Mouse (Mus musculus): ENCODE measurements around the gene Cd83. TPM values are rescaled to one million over a fixed set of nuclear protein-coding genes. Genes with fewer than 3 reads are reported as not detected.

The Cd83 gene
- polyA plus RNA-seq, 1 experiment from 2014 or later = 1.3 TPM

DNA sequence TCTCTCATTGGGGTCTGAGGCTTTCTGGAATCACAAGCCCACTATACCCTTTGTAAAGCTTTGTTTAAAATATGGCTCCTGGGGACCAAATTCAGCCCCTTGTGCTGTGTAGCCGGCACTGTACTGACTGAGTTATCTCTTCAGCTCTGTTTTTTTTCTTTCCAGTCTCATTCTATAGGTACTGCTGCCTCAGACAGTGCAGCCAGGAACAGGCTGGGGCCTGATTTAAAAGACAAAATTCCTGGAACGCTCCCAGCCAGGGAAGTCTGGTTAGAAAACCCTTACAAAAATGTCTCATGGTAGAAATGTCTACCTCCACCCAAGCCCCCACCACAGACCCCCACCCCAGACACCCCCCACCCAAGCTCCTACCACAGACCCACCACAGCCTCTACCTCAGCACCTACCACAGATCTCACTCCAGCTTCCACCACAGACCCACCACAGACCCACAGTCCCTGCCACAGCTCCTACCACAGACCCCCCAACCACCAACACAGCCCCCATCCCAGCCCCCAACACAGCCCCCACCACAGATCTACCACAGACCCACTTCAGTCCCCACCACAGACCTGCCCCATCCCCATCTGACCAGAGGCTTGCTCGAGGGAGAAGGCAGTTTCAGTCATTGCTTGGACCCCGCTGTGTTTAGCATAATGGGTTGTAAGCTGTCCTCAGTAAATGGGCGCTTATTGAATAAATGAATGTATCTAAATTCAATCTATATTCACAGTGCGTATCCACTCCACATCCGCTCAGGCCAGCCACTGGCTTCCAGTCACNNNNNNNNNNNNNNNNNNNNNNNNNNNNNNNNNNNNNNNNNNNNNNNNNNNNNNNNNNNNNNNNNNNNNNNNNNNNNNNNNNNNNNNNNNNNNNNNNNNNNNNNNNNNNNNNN is 17.5 kb upstream of the Cd83 start:
- WGBS = 82% methylated on average over 7 of the region's 7 CpGs
- no peak for DNase-seq (ENCODE audit: low spot score)
- ATAC-seq (replicated peaks; ENCODE audit: low FRiP score) = no peak

DNA sequence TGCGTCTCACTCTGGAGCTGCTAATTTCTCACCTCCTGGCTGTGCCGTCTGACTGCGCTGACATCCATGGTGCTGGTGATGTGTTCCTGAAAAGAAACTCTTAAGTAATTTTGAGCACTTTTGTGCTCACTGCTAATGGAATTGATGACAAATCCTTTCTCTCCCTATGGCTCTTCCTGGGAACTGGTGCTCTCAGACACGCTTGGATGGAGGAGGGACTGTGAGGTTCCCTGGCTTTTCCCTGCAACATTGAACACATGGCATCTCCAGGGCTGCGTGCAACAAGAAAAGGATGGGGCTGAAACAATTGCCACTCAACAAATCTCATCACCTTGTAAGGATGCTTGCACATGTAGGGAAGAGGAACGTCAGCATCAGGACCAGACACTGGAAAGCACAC is 11.6 kb upstream of the Cd83 start:
- ATAC-seq (replicated peaks; ENCODE audit: low FRiP score) (no peak), DNase-seq (ENCODE audit: low spot score) (no peak)
- Histone ChIP-seq H3K27ac (ENCODE audit: low read depth, low read length) (no peak overlapping the region), H3K4me1 (replicated peaks; ENCODE audit: control insufficient read depth, insufficient read depth, low read length) (no peaks in the 10 kb centered on the region), H3K36me3 (ENCODE audit: control insufficient read depth, insufficient read depth, low read length) (no peaks in the 10 kb centered on the region), H3K4me3 (ENCODE audit: low read depth, low read length) (no peak overlapping the region), H3K9me3 (ENCODE audit: control insufficient read depth, low read length) (no peaks in the 10 kb centered on the region), H3K4me2 (no peak overlapping the region), H3K9ac (ENCODE audit: low read depth, low read length) (no peak overlapping the region), H3K27me3 (replicated peaks; ENCODE audit: control insufficient read depth, insufficient read depth, low read length) (no peaks in the 10 kb centered on the region)
- 84% methylated on average over 6 of the region's 6 CpGs for WGBS

More for the DNA sequence above, 17.5 kb upstream of the Cd83 start:
- no peak overlapping the region for H3K4me3 ChIP-seq (ENCODE audit: low read depth, low read length)
- no peaks in the 10 kb centered on the region for H3K4me1 ChIP-seq (replicated peaks; ENCODE audit: control insufficient read depth, insufficient read depth, low read length)
- no peaks in the 10 kb centered on the region for H3K9me3 ChIP-seq (ENCODE audit: control insufficient read depth, low read length)
- H3K27ac ChIP-seq (ENCODE audit: low read depth, low read length) = no peak overlapping the region
- H3K27me3 ChIP-seq (replicated peaks; ENCODE audit: control insufficient read depth, insufficient read depth, low read length) = no peaks in the 10 kb centered on the region
- no peak overlapping the region for H3K9ac ChIP-seq (ENCODE audit: low read depth, low read length)
- H3K36me3 ChIP-seq (ENCODE audit: control insufficient read depth, insufficient read depth, low read length) = no peaks in the 10 kb centered on the region
- H3K4me2 ChIP-seq = no peak overlapping the region

DNA sequence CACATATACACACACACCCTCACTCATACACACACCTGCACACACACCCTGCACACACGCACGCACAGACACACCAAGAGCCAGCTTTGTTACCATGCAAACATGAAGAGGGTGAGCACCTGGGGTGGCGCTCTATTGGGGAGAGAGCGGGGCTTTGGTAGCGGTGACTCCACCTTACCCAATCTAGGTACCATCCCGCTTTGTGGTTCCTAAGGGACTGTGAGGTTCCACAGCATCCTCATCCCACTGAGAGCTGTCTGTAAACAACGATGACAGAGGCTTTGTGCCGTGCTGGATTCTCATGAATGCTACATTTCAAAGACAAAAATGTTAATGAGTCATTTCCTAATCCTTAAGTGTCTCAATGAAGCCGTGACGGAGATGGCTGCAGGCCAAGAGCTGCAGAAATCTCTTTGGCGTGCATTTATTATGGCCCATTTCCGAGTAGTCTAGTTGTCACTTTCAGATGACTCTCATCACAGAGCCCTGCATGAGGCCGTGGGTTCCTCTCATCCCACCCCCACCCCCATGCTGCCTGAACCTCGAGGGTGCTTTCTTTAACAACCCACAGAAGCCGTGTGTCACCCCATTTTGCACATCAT is 10.5 kb upstream of the Cd83 start:
- WGBS = 70% methylated on average over 15 of the region's 15 CpGs
- Histone ChIP-seq H3K9me3 (ENCODE audit: control insufficient read depth, low read length) (no peaks in the 10 kb centered on the region), H3K36me3 (ENCODE audit: control insufficient read depth, insufficient read depth, low read length) (no peaks in the 10 kb centered on the region), H3K4me1 (replicated peaks; ENCODE audit: control insufficient read depth, insufficient read depth, low read length) (no peaks in the 10 kb centered on the region), H3K9ac (ENCODE audit: low read depth, low read length) (no peak overlapping the region), H3K4me2 (no peak overlapping the region), H3K27me3 (replicated peaks; ENCODE audit: control insufficient read depth, insufficient read depth, low read length) (no peaks in the 10 kb centered on the region), H3K4me3 (ENCODE audit: low read depth, low read length) (no peak overlapping the region), H3K27ac (ENCODE audit: low read depth, low read length) (no peak overlapping the region)
- DNase-seq (ENCODE audit: low spot score) (no peak), ATAC-seq (replicated peaks; ENCODE audit: low FRiP score) (no peak)

DNA sequence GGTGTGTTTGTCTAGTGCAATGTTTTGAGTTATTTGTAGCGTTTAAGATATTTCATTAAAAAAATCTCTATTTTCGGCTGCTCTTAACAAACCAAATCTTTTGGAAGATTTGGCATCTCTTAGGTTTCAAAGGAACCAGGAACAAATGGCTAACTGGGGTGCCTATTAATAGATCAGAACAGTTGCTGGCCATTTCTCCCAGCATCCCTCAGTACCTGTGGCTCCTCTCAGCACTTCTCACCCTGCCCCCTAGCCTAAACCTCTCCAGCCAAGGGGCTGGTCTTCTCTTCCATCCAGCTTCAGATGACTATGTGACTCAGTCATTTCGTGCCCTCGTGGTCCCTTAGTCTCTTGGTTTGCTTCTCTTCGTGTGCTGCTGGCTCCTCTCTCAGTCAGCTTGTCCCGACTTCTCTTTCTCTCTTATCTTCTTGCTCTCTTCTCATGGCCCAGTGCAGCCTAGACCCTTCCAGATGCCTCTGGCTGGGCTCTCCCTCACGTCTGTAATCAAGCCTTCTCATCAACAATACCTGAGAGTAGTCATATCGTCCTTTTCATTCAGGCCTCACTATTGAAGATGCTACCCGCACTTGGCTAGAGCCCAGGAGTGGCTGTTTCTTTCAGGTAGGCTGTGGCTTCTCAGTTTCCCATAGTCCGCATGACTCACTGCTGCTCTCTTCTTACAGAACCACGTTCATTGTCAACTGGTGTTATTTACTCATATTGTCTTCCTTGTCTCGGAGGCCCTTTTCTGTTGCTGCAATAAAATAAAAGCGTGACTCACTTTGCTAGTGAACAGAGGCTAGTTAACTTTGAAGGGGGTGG is 9.8 kb upstream of the Cd83 start:
- WGBS = 71% methylated on average over 13 of the region's 13 CpGs

DNA sequence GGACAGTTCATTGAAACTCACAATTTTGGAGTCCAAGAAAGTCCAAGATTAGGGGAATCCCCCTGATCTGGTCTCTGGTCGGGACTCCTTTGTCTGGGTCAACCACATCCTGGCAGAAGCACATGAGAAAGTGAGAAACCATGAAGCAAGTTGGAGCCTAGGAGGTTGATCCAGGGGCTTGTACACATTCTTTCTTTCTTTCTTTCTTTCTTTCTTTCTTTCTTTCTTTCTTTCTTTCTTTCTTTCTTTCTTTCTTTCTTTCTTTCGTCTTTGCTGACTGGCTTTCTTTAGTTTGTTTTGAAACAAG is 9.2 kb upstream of the Cd83 start:
- Histone ChIP-seq H3K4me1 (replicated peaks; ENCODE audit: control insufficient read depth, insufficient read depth, low read length) (no peaks in the 10 kb centered on the region), H3K9ac (ENCODE audit: low read depth, low read length) (no peak overlapping the region), H3K4me3 (ENCODE audit: low read depth, low read length) (no peak overlapping the region), H3K36me3 (ENCODE audit: control insufficient read depth, insufficient read depth, low read length) (no peaks in the 10 kb centered on the region), H3K27ac (ENCODE audit: low read depth, low read length) (no peak overlapping the region), H3K27me3 (replicated peaks; ENCODE audit: control insufficient read depth, insufficient read depth, low read length) (no peaks in the 10 kb centered on the region), H3K4me2 (no peak overlapping the region), H3K9me3 (ENCODE audit: control insufficient read depth, low read length) (no peaks in the 10 kb centered on the region)
- no peak for ATAC-seq (replicated peaks; ENCODE audit: low FRiP score)
- WGBS = 64% methylated on average over 2 of the region's 2 CpGs
- no peak for DNase-seq (ENCODE audit: low spot score)

More for the DNA sequence above, 9.8 kb upstream of the Cd83 start:
- no peak overlapping the region for H3K9ac ChIP-seq (ENCODE audit: low read depth, low read length)
- H3K4me3 ChIP-seq (ENCODE audit: low read depth, low read length) = no peak overlapping the region
- H3K9me3 ChIP-seq (ENCODE audit: control insufficient read depth, low read length) = no peaks in the 10 kb centered on the region
- no peak overlapping the region for H3K4me2 ChIP-seq
- no peak overlapping the region for H3K27ac ChIP-seq (ENCODE audit: low read depth, low read length)
- H3K36me3 ChIP-seq (ENCODE audit: control insufficient read depth, insufficient read depth, low read length) = no peaks in the 10 kb centered on the region
- ATAC-seq (replicated peaks; ENCODE audit: low FRiP score) = no peak
- no peak for DNase-seq (ENCODE audit: low spot score)
- H3K4me1 ChIP-seq (replicated peaks; ENCODE audit: control insufficient read depth, insufficient read depth, low read length) = no peaks in the 10 kb centered on the region
- no peaks in the 10 kb centered on the region for H3K27me3 ChIP-seq (replicated peaks; ENCODE audit: control insufficient read depth, insufficient read depth, low read length)

DNA sequence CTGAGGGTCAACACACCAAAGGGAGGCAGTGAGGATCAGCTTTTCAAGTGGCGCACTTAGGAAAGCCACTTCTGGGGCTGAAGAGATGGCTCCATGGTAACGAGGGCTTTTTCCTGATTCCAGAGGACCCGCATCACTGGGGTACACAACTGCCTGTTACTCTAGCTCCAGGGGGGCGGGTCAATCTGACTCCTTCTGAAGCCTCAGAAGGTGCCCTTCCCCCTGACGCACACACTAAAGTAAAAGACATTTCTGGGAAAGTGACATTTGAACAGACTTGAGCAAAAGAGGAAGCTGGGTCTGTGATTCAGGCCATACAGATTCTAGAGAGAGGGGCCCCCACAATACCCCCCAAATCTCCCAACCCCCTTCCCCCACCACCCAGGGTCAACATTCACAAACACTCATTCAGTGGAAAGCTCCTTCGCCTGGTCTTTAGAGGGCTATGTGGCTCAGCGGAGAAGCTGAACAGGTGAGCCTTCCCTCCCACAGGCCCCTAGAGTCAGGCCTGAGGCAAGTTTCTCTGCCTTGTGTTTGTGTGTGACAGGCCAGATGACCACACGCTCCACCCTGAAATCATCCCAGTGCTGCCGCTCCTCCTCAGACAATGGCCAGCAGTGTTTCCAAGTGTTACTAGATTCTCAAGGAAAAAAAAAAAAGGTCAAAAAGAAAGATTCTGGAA is 7.1 kb upstream of the Cd83 start:
- H3K27ac ChIP-seq (ENCODE audit: low read depth, low read length) = no peak overlapping the region
- WGBS = 64% methylated on average over 9 of the region's 9 CpGs
- no peaks in the 10 kb centered on the region for H3K36me3 ChIP-seq (ENCODE audit: control insufficient read depth, insufficient read depth, low read length)
- no peaks in the 10 kb centered on the region for H3K4me1 ChIP-seq (replicated peaks; ENCODE audit: control insufficient read depth, insufficient read depth, low read length)
- no peak overlapping the region for H3K4me3 ChIP-seq (ENCODE audit: low read depth, low read length)
- H3K4me2 ChIP-seq = no peak overlapping the region
- H3K9ac ChIP-seq (ENCODE audit: low read depth, low read length) = no peak overlapping the region
- no peak for DNase-seq (ENCODE audit: low spot score)
- no peak for ATAC-seq (replicated peaks; ENCODE audit: low FRiP score)
- H3K27me3 ChIP-seq (replicated peaks; ENCODE audit: control insufficient read depth, insufficient read depth, low read length) = no peaks in the 10 kb centered on the region
- H3K9me3 ChIP-seq (ENCODE audit: control insufficient read depth, low read length) = no peaks in the 10 kb centered on the region

DNA sequence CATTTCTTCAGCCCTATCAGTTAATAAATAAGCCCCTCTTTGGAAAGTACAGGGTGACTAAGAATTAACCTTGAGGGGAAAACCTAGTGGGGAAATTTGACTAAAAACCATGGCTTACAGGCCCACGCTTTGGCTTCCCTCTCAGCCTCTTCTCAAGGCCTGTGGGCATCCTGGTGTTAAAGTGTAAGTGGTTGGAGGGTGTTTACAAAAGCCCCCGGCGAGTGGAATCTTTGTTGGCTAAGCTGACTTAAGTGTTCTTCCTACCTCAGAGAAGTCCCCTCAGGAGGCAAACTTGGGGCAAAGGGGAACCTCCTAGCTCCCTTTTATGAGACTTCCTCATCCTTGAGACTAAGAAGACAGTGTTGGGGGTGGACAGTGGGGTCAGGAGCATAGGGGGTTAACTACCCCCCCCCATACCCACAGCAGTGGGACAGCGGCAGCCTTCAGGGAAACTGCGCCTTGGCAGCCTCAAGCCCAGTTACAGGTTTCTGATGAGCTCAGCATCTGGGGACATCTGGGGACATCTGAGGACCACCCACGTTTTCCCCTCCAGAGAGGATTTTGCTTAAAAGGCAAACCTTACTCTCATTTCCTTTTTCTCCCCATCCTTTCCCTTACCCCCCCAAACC is 6.4 kb upstream of the Cd83 start:
- DNase-seq (ENCODE audit: low spot score) (no peak), ATAC-seq (replicated peaks; ENCODE audit: low FRiP score) (no peak)
- H3K36me3 ChIP-seq (ENCODE audit: control insufficient read depth, insufficient read depth, low read length) = no peaks in the 10 kb centered on the region
- H3K4me3 ChIP-seq (ENCODE audit: low read depth, low read length) = no peak overlapping the region
- no peak overlapping the region for H3K27ac ChIP-seq (ENCODE audit: low read depth, low read length)
- H3K4me1 ChIP-seq (replicated peaks; ENCODE audit: control insufficient read depth, insufficient read depth, low read length) = no peaks in the 10 kb centered on the region
- 43% methylated on average over 6 of the region's 6 CpGs for whole genome bisulfite sequencing
- H3K27me3 ChIP-seq (replicated peaks; ENCODE audit: control insufficient read depth, insufficient read depth, low read length) = peaks cover under 1% of the 10 kb centered on the region; the same call in 1 of the 2 replicates
- H3K4me2 ChIP-seq = no peak overlapping the region
- H3K9ac ChIP-seq (ENCODE audit: low read depth, low read length) = no peak overlapping the region
- no peaks in the 10 kb centered on the region for H3K9me3 ChIP-seq (ENCODE audit: control insufficient read depth, low read length)

DNA sequence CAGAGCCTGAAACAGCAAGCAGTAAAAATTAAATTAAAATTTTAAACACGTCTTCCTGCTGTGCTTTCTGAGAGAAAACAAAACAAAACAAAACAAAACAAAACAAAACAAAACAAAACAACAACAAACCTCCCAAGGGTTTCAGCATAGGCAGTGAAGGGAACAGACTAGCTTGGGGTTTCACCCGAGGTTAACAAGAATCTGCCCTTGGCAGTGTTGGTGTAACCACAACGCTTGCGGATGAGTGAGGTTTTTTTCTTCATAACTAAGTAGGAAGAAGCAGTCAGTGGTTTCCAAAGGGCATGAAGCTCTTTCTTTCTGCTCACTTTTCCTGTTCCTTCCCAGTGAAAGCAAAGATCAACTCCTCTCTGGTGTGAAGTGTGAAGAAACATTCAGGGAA is 5.6 kb upstream of the Cd83 start:
- Histone ChIP-seq H3K9me3 (ENCODE audit: control insufficient read depth, low read length) (no peaks in the 10 kb centered on the region), H3K36me3 (ENCODE audit: control insufficient read depth, insufficient read depth, low read length) (no peaks in the 10 kb centered on the region), H3K4me2 (no peak overlapping the region), H3K4me3 (ENCODE audit: low read depth, low read length) (no peak overlapping the region), H3K27me3 (replicated peaks; ENCODE audit: control insufficient read depth, insufficient read depth, low read length) (peaks cover 8% of the 10 kb centered on the region), H3K9ac (ENCODE audit: low read depth, low read length) (no peak overlapping the region), H3K4me1 (replicated peaks; ENCODE audit: control insufficient read depth, insufficient read depth, low read length) (no peaks in the 10 kb centered on the region), H3K27ac (ENCODE audit: low read depth, low read length) (no peak overlapping the region)
- ATAC-seq (replicated peaks; ENCODE audit: low FRiP score) = no peak
- WGBS = 54% methylated on average over 4 of the region's 4 CpGs
- DNase-seq (ENCODE audit: low spot score) = no peak
